Mouse (Mus musculus) kidney, embryonic 14.5 days (tissue): Measurements from ENCODE around the gene Aox3. TPM values are rescaled to one million over a fixed set of nuclear protein-coding genes. Genes with fewer than 3 reads are reported as not detected.

Source experiments
- ATAC-seq: fragments of 200-750 bp; cut with Nextera tagmentation; 2 replicates; pipeline ENCODE4 v1.8.0; 2017; ENCODE audit warnings: moderate number of reproducible peaks, mild to moderate bottlenecking, moderate TSS enrichment, moderate library complexity; ENCODE audit not compliant: low FRiP score, low TSS enrichment
- H3K27ac ChIP-seq: fragments of 300-500 bp; sonication (generic); 2 replicates; pipeline ENCODE4 v1.5.1; 2014; ENCODE audit warnings: low read depth, mild to moderate bottlenecking, low read length, moderate library complexity, mixed read lengths
- H3K27me3 ChIP-seq: fragments of 300-500 bp; sonication (generic); 2 replicates; pipeline ENCODE4 v1.6.1; 2014; ENCODE audit warnings: mild to moderate bottlenecking, low read length; ENCODE audit not compliant: control insufficient read depth, insufficient read depth
- H3K36me3 ChIP-seq: fragments of 300-500 bp; sonication (generic); 2 replicates; pipeline ENCODE4 v1.6.1; 2014; ENCODE audit warnings: low read length, mixed read lengths; ENCODE audit not compliant: control insufficient read depth, insufficient read depth
- H3K4me1 ChIP-seq: fragments of 300-500 bp; sonication (generic); 2 replicates; pipeline ENCODE4 v1.6.1; 2014; ENCODE audit warnings: low read length, mixed read lengths; ENCODE audit not compliant: control insufficient read depth, insufficient read depth
- H3K4me2 ChIP-seq: fragments of 300-500 bp; sonication (generic); replicated peaks from 2 replicates; pipeline ENCODE4 v1.6.1; 2014; ENCODE audit warnings: low read depth, mild to moderate bottlenecking, low read length
- H3K4me3 ChIP-seq: fragments of 300-500 bp; sonication (generic); 2 replicates; pipeline ENCODE4 v1.5.1; 2014; ENCODE audit warnings: mild to moderate bottlenecking, low read length
- H3K9ac ChIP-seq: fragments of 300-500 bp; sonication (generic); 2 replicates; pipeline ENCODE4 v1.6.1; 2014; ENCODE audit warnings: low read depth, mild to moderate bottlenecking, low read length, moderate library complexity
- H3K9me3 ChIP-seq: fragments of 300-500 bp; sonication (generic); 2 replicates; pipeline ENCODE4 v1.6.1; 2016; ENCODE audit warnings: low read length; ENCODE audit not compliant: control insufficient read depth
- WGBS: fragments of 180-500 bp; shearing (Covaris S2); extraction: QIAGEN DNeasy Blood & Tissue Kit; methylation state at CpG from one replicate; pipeline ENCODE4 v1.1.7; 2014; 5-methylcytosine and 5-hydroxymethylcytosine counted together
- polyA plus RNA-seq: library from polyadenylated mRNA; unstranded; fragments of >200 nt; fragmentation: Nextera tagmentation; extraction: Ambion mirVana; gene quantifications from 2 replicates; pipeline ENCODE4 v1.2.1, GENCODE M21; 2014

The Aox3 gene
- polyA plus RNA-seq, 1 experiment from 2014 or later, result 5.0 TPM

GRCm38 (mm10) chr1:58197023-58197422 is 84.1 kb downstream of the Aox3 start:
- Histone ChIP-seq H3K4me3 (no peak overlapping the region), H3K4me1 (no peaks in the 10 kb centered on the region), H3K27ac (no peak overlapping the region), H3K36me3 (no peaks in the 10 kb centered on the region), H3K9me3 (no peaks in the 10 kb centered on the region), H3K4me2 (no peak overlapping the region), H3K27me3 (no peaks in the 10 kb centered on the region), H3K9ac (no peak overlapping the region)
- WGBS, result 19% methylated on average over 9 of the region's 9 CpGs
- ATAC-seq, result peak; percentile 81

GRCm38 (mm10) chr1:58198386-58198785 is 85.5 kb downstream of the Aox3 start:
- no peaks in the 10 kb centered on the region for H3K4me1 ChIP-seq
- no peak overlapping the region for H3K4me3 ChIP-seq
- no peak for ATAC-seq
- no peaks in the 10 kb centered on the region for H3K9me3 ChIP-seq
- H3K36me3 ChIP-seq, result no peaks in the 10 kb centered on the region
- 77% methylated on average over 4 of the region's 4 CpGs for WGBS
- no peaks in the 10 kb centered on the region for H3K27me3 ChIP-seq
- H3K27ac ChIP-seq, result no peak overlapping the region
- H3K9ac ChIP-seq, result no peak overlapping the region
- H3K4me2 ChIP-seq, result no peak overlapping the region

- Histone ChIP-seq H3K4me3 (no peak within 1 kb of the TSS), H3K9me3 (no peaks in the 10 kb centered on the region), H3K27me3 (no peaks in the 10 kb centered on the region), H3K27ac (no peak within 1 kb of the TSS), H3K4me1 (no peaks in the 10 kb centered on the region), H3K9ac (no peak within 1 kb of the TSS), H3K4me2 (no peak within 1 kb of the TSS), H3K36me3 (no peaks in the 10 kb centered on the region)
- WGBS, result 66% methylated on average over 17 of the region's 17 CpGs
- no peak for ATAC-seq
These were observed 97.3 kb downstream of the Aox3 start, which contains the start of gene Aox4 for GRCm38 (mm10) chr1:58210203-58210602. Aox4 (plus strand) TSS chr1:58210397.

GRCm38 (mm10) chr1:58212805-58213204 is 99.9 kb downstream of the Aox3 start:
- Histone ChIP-seq H3K27me3 (no peaks in the 10 kb centered on the region), H3K9me3 (no peaks in the 10 kb centered on the region), H3K9ac (no peak overlapping the region), H3K36me3 (no peaks in the 10 kb centered on the region), H3K4me2 (no peak overlapping the region), H3K4me1 (no peaks in the 10 kb centered on the region), H3K4me3 (no peak overlapping the region), H3K27ac (no peak overlapping the region)
- no peak for ATAC-seq
- 70% methylated on average over 7 of the region's 7 CpGs for WGBS

- H3K27me3 ChIP-seq, result no peaks in the 10 kb centered on the region
- no peak for ATAC-seq
- H3K4me1 ChIP-seq, result no peaks in the 10 kb centered on the region
- H3K9ac ChIP-seq, result no peak overlapping the region
- H3K36me3 ChIP-seq, result no peaks in the 10 kb centered on the region
- no peak overlapping the region for H3K4me2 ChIP-seq
- no peaks in the 10 kb centered on the region for H3K9me3 ChIP-seq
- H3K4me3 ChIP-seq, result no peak overlapping the region
- H3K27ac ChIP-seq, result no peak overlapping the region
- WGBS, result 79% methylated on average over 5 of the region's 5 CpGs
These were observed 100.9 kb downstream of the Aox3 start for GRCm38 (mm10) chr1:58213838-58214237.

- no peak for ATAC-seq
- H3K27ac ChIP-seq, result no peak overlapping the region
- 97% methylated on average over 4 of the region's 4 CpGs for WGBS
- no peaks in the 10 kb centered on the region for H3K27me3 ChIP-seq
- no peak overlapping the region for H3K4me2 ChIP-seq
- no peak overlapping the region for H3K4me3 ChIP-seq
- H3K9me3 ChIP-seq, result no peaks in the 10 kb centered on the region
- H3K36me3 ChIP-seq, result no peaks in the 10 kb centered on the region
- no peaks in the 10 kb centered on the region for H3K4me1 ChIP-seq
- H3K9ac ChIP-seq, result no peak overlapping the region
These were observed 102.4 kb downstream of the Aox3 start for GRCm38 (mm10) chr1:58215353-58215752.

- ATAC-seq, result no peak
- Histone ChIP-seq H3K4me2 (no peak overlapping the region), H3K4me3 (no peak overlapping the region), H3K27ac (no peak overlapping the region), H3K9me3 (no peaks in the 10 kb centered on the region), H3K27me3 (no peaks in the 10 kb centered on the region), H3K9ac (no peak overlapping the region), H3K36me3 (no peaks in the 10 kb centered on the region), H3K4me1 (no peaks in the 10 kb centered on the region)
- WGBS, result 87% methylated on average over 7 of the region's 7 CpGs
These were observed 103.1 kb downstream of the Aox3 start for GRCm38 (mm10) chr1:58215956-58216532.

GRCm38 (mm10) chr1:58221070-58221469 is 108.1 kb downstream of the Aox3 start:
- H3K4me1 ChIP-seq, result no peaks in the 10 kb centered on the region
- no peak for ATAC-seq
- no peak overlapping the region for H3K4me2 ChIP-seq
- H3K27ac ChIP-seq, result no peak overlapping the region
- no peak overlapping the region for H3K4me3 ChIP-seq
- 86% methylated on average over 6 of the region's 6 CpGs for WGBS
- H3K9ac ChIP-seq, result no peak overlapping the region
- no peaks in the 10 kb centered on the region for H3K36me3 ChIP-seq
- no peaks in the 10 kb centered on the region for H3K27me3 ChIP-seq
- no peaks in the 10 kb centered on the region for H3K9me3 ChIP-seq

- 79% methylated on average over 5 of the region's 5 CpGs for WGBS
These were observed 108.9 kb downstream of the Aox3 start for GRCm38 (mm10) chr1:58221879-58222278.

More at GRCm38 (mm10) chr1:58221879-58222278, 108.9 kb downstream of the Aox3 start:
- H3K27me3 ChIP-seq, result no peaks in the 10 kb centered on the region
- no peaks in the 10 kb centered on the region for H3K4me1 ChIP-seq
- no peaks in the 10 kb centered on the region for H3K36me3 ChIP-seq
- ATAC-seq, result no peak
- H3K4me2 ChIP-seq, result no peak overlapping the region
- no peak overlapping the region for H3K9ac ChIP-seq
- H3K27ac ChIP-seq, result no peak overlapping the region
- no peak overlapping the region for H3K4me3 ChIP-seq
- no peaks in the 10 kb centered on the region for H3K9me3 ChIP-seq
